Mouse (Mus musculus): ENCODE measurements around the gene Golim4.

GRCm38 (mm10) chr3:75930659-75931225 is 26.0 kb downstream of the Golim4 start:
- no peak for TF ChIP-seq POLR2A (IDR thresholded peaks at IDR 0.05; ENCODE audit: control insufficient read depth, extremely low read depth, insufficient read depth, low read length, poor library complexity)
- TF ChIP-seq CTCF (IDR thresholded peaks at IDR 0.05; ENCODE audit: borderline replicate concordance, control insufficient read depth, extremely low read depth, insufficient read depth, low read length, poor library complexity): no peak

Data from thymus, adult 2 months (tissue).